In genomic region chr9:79317411-79317810, GRCm38 (mm10) we compare ENCODE assay signal across 22 mouse cellular contexts.
DNase-seq lines count a peak whose midpoint lies in the region; ATAC-seq and TF ChIP-seq lines count a peak whose summit lies in the region.
"Had no signal": no experiment of that assay in that cellular context is flagged by ENCODE, and none has a peak within 500 bp of the region (broad histone marks: within the 10 kb centered on the region; RNA-seq: fewer than 3 reads in every experiment).

No protein-coding gene starts in this region.

- no peaks in the 10 kb centered on the region for H3K9me3 ChIP-seq in hindbrain, postnatal 0 days (ENCODE audit: low read length)
- H3K9me3 ChIP-seq in hindbrain, embryonic 11.5 days (ENCODE audit: control insufficient read depth, low read length) = no peaks in the 10 kb centered on the region
- H3K9me3 ChIP-seq in lung, postnatal 0 days (ENCODE audit: low read length) = no peaks in the 10 kb centered on the region
- H3K9me3 ChIP-seq: G1E; heart, embryonic 12.5 days; liver, embryonic 15.5 days; neural tube, embryonic 12.5 days had no signal

- no peak overlapping the region for H3K4me2 ChIP-seq in hindbrain, postnatal 0 days (ENCODE audit: low read depth, low read length)
- no peak overlapping the region for H3K4me2 ChIP-seq in hindbrain, embryonic 11.5 days (replicated peaks; ENCODE audit: low read depth, low read length)
- no peak overlapping the region for H3K4me2 ChIP-seq in lung, postnatal 0 days (replicated peaks; ENCODE audit: low read depth, low read length)
- H3K4me2 ChIP-seq: heart, embryonic 12.5 days; liver, embryonic 15.5 days; neural tube, embryonic 12.5 days had no signal

- H3K27me3 ChIP-seq in hindbrain, postnatal 0 days (ENCODE audit: insufficient read depth, low read length) = no peaks in the 10 kb centered on the region
- H3K27me3 ChIP-seq in hindbrain, embryonic 11.5 days (ENCODE audit: control insufficient read depth, insufficient read depth, low read length) = no peaks in the 10 kb centered on the region
- H3K27me3 ChIP-seq in lung, postnatal 0 days (replicated peaks; ENCODE audit: insufficient read depth, low read length) = no peaks in the 10 kb centered on the region
- H3K27me3 ChIP-seq: heart, embryonic 12.5 days; liver, embryonic 15.5 days; neural tube, embryonic 12.5 days had no signal

- TF ChIP-seq CTCF in hindbrain, postnatal 0 days (IDR thresholded peaks at IDR 0.05; ENCODE audit: low read depth) = no peak
- TF ChIP-seq CTCF in lung, postnatal 0 days (IDR thresholded peaks at IDR 0.05) = no peak
- TF ChIP-seq CTCF in brain, embryonic 14.5 days (IDR thresholded peaks at IDR 0.05; ENCODE audit: borderline replicate concordance, extremely low read depth, insufficient read depth, insufficient read length) = no peak

- intact Hi-C loops in heart, postnatal 25 days (cut with DNase I) = no loop called here

- no peak for TF ChIP-seq POLR2A in brain, embryonic 14.5 days (IDR thresholded peaks at IDR 0.05; ENCODE audit: borderline replicate concordance, extremely low read depth, insufficient read depth, insufficient read length, poor library complexity, severe bottlenecking)

- H3K4me3 ChIP-seq in hindbrain, postnatal 0 days (ENCODE audit: low read length) = no peak overlapping the region
- no peak overlapping the region for H3K4me3 ChIP-seq in hindbrain, embryonic 11.5 days (ENCODE audit: low read depth, low read length)
- no peak overlapping the region for H3K4me3 ChIP-seq in lung, postnatal 0 days (ENCODE audit: low read depth, low read length)
- H3K4me3 ChIP-seq: erythroblast, embryonic 14.5 days; heart, embryonic 12.5 days; liver, embryonic 15.5 days; neural tube, embryonic 12.5 days had no signal

- no peak for ATAC-seq in hindbrain, postnatal 0 days
- ATAC-seq in hindbrain, embryonic 11.5 days (ENCODE audit: low FRiP score) = no peak
- no peak for ATAC-seq in lung, postnatal 0 days
- ATAC-seq: hindbrain, embryonic 16.5 days had no signal

- no peak overlapping the region for H3K27ac ChIP-seq in hindbrain, postnatal 0 days
- no peak overlapping the region for H3K27ac ChIP-seq in hindbrain, embryonic 11.5 days (ENCODE audit: low read depth, low read length)
- H3K27ac ChIP-seq in lung, postnatal 0 days (ENCODE audit: low read length) = no peak overlapping the region
- H3K27ac ChIP-seq: liver, embryonic 15.5 days; neural tube, embryonic 12.5 days; stomach, postnatal 0 days had no signal

- no peak overlapping the region for H3K9ac ChIP-seq in hindbrain, postnatal 0 days (replicated peaks; ENCODE audit: low read length)
- H3K9ac ChIP-seq in hindbrain, embryonic 11.5 days (ENCODE audit: low read depth, low read length) = no peak overlapping the region
- H3K9ac ChIP-seq in lung, postnatal 0 days (replicated peaks; ENCODE audit: low read depth) = no peak overlapping the region
- H3K9ac ChIP-seq: heart, embryonic 12.5 days; liver, embryonic 15.5 days; neural tube, embryonic 12.5 days had no signal

- no peaks in the 10 kb centered on the region for H3K36me3 ChIP-seq in hindbrain, postnatal 0 days (ENCODE audit: insufficient read depth, low read length)
- H3K36me3 ChIP-seq in hindbrain, embryonic 11.5 days (ENCODE audit: control insufficient read depth, insufficient read depth, low read length) = no peaks in the 10 kb centered on the region
- H3K36me3 ChIP-seq in lung, postnatal 0 days (ENCODE audit: insufficient read depth, low read length) = no peaks in the 10 kb centered on the region
- H3K36me3 ChIP-seq: G1E; heart, embryonic 12.5 days; liver, embryonic 15.5 days; neural tube, embryonic 12.5 days had no signal

- no peaks in the 10 kb centered on the region for H3K4me1 ChIP-seq in hindbrain, postnatal 0 days (ENCODE audit: insufficient read depth, low read length)
- no peaks in the 10 kb centered on the region for H3K4me1 ChIP-seq in hindbrain, embryonic 11.5 days (replicated peaks; ENCODE audit: control insufficient read depth, insufficient read depth, low read length)
- H3K4me1 ChIP-seq in lung, postnatal 0 days (ENCODE audit: insufficient read depth, low read depth, low read length) = no peaks in the 10 kb centered on the region
- H3K4me1 ChIP-seq: liver, embryonic 15.5 days; neural tube, embryonic 12.5 days had no signal

- peak; percentile 3 for DNase-seq in adrenal gland, postnatal 10 days
- DNase-seq in adrenal gland, postnatal 25 days = no peak
- DNase-seq in hindbrain, postnatal 0 days (ENCODE audit: low spot score) = peak; percentile 56
- no peak for DNase-seq in hindbrain, embryonic 11.5 days (ENCODE audit: low spot score)
- peak; percentile 34 for DNase-seq in lung, postnatal 0 days (ENCODE audit: low spot score)
- no peak for DNase-seq in lung, postnatal 4 days
- DNase-seq in brain, embryonic 14.5 days (ENCODE audit: low read depth) = peak; percentile 80
- DNase-seq in heart, postnatal 25 days (ENCODE audit: low spot score) = no peak
- DNase-seq: adrenal gland, adult 2 months; cerebellum, adult 11 months; cerebellum, postnatal 36 days; heart, adult 11 months; heart, postnatal 14 days; kidney, adult 8-10 months; lung, postnatal 36 days had no signal

- TF ChIP-seq EP300 in lung, postnatal 0 days (IDR thresholded peaks at IDR 0.05) = no peak

Comparison
In these comparisons a context has a peak if more than half of its experiments do, and no peak if none do; other contexts are left out.
1. DNase-seq: peak in adrenal gland, postnatal 10 days (single experiment), hindbrain, postnatal 0 days (single experiment), lung, postnatal 0 days (single experiment) and brain, embryonic 14.5 days (single experiment); none in adrenal gland, postnatal 25 days (single experiment), hindbrain, embryonic 11.5 days (single experiment), lung, postnatal 4 days (0 of 2) and heart, postnatal 25 days (single experiment).